Mouse (Mus musculus) testis, adult 10 weeks (tissue): ENCODE results near the gene Lnx1. TPM values are rescaled to one million over a fixed set of nuclear protein-coding genes. Genes with fewer than 3 reads are reported as not detected.

Experiments used
- polyA plus RNA-seq: library from polyadenylated mRNA; stranded (reverse); fragments of 350-450 nt; fragmentation: Illumina TruSeq; extraction: RNeasy Lipid Tissue Mini Kit (QIAGEN cat#74804); gene quantifications from one replicate; pipeline ENCODE4 v1.2.3, GENCODE M21; 2014; ENCODE audit warnings: low read depth, low replicate concordance

Gene Lnx1
- polyA plus RNA-seq, result 1.1 TPM

GRCm38 (mm10) chr5:74702766-74703165 lies at the start of gene Lnx1:
Lnx1 (minus strand) TSS chr5:74702912.

Other genes starting within 250 kb of the Lnx1 start
- gene Scfd2, start 171.2 kb downstream of the Lnx1 start, polyA plus RNA-seq, result 7.3 TPM
- 62.5 TPM for gene Fip1l1, start 167.5 kb downstream of the Lnx1 start, polyA plus RNA-seq